Mouse (Mus musculus) megakaryocyte, embryonic 14.5 days (primary cell): ENCODE results near the gene 3110082I17Rik. TPM values are rescaled to one million over a fixed set of nuclear protein-coding genes. Genes with fewer than 3 reads are reported as not detected.

Experiments
- H3K27me3 ChIP-seq: replicated peaks from 2 replicates; pipeline ENCODE3; 2012; ENCODE audit warnings: inconsistent platforms
- H3K36me3 ChIP-seq: replicated peaks from 2 replicates; pipeline ENCODE3; 2012; ENCODE audit warnings: low read length, inconsistent platforms, mixed read lengths
- H3K4me1 ChIP-seq: 2 replicates; pipeline ENCODE4 v1.6.1; 2012; ENCODE audit warnings: inconsistent platforms
- H3K4me3 ChIP-seq: replicated peaks from 2 replicates; pipeline ENCODE3; 2012; ENCODE audit warnings: moderate library complexity, mild to moderate bottlenecking, inconsistent platforms
- H3K9me3 ChIP-seq: 2 replicates; pipeline ENCODE4 v1.6.1; 2012; ENCODE audit warnings: inconsistent platforms
- FLI1 ChIP-seq: IDR thresholded peaks from 2 replicates; pipeline ENCODE4 v1.6.1; 2012; ENCODE audit warnings: low read length, inconsistent platforms, mixed read lengths
- GATA1 ChIP-seq: IDR thresholded peaks from 3 replicates; pipeline ENCODE4 v1.6.1; 2012; ENCODE audit warnings: mixed read lengths, low read length, inconsistent platforms, borderline replicate concordance
- polyA plus RNA-seq: library from polyadenylated mRNA; stranded (reverse); fragments of >175 nt; gene quantifications from 2 replicates; pipeline ENCODE4 v1.2.3, GENCODE M21; 2012; ENCODE audit warnings: low replicate concordance; ENCODE audit not compliant: insufficient read depth

Gene 3110082I17Rik
- polyA plus RNA-seq, 1 experiment, result 41.2 TPM

GRCm38 (mm10) chr5:139403692-139404260 is 56.6 kb downstream of the 3110082I17Rik start:
- H3K4me3 ChIP-seq, result peak overlapping the region; percentile 90
- H3K36me3 ChIP-seq, result peaks cover 50% of the 10 kb centered on the region
- TF ChIP-seq FLI1, result no peak
- TF ChIP-seq GATA1, result no peak
- H3K9me3 ChIP-seq, result no peaks in the 10 kb centered on the region
- H3K27me3 ChIP-seq, result no peaks in the 10 kb centered on the region
- peaks cover 98% of the 10 kb centered on the region for H3K4me1 ChIP-seq

GRCm38 (mm10) chr5:139402106-139402505 is 58.2 kb downstream of the 3110082I17Rik start:
- peaks cover 98% of the 10 kb centered on the region for H3K4me1 ChIP-seq

GRCm38 (mm10) chr5:139399991-139400390 is 60.3 kb downstream of the 3110082I17Rik start:
- Histone ChIP-seq H3K4me1 (peaks cover 98% of the 10 kb centered on the region), H3K36me3 (peaks cover 73% of the 10 kb centered on the region), H3K27me3 (no peaks in the 10 kb centered on the region), H3K9me3 (no peaks in the 10 kb centered on the region), H3K4me3 (peak overlapping the region; percentile 23)
- TF ChIP-seq FLI1, result no peak

More at GRCm38 (mm10) chr5:139402106-139402505, 58.2 kb downstream of the 3110082I17Rik start:
- no peak for TF ChIP-seq GATA1
- no peak for TF ChIP-seq FLI1
- Histone ChIP-seq H3K36me3 (peaks cover 52% of the 10 kb centered on the region), H3K4me3 (no peak overlapping the region), H3K27me3 (no peaks in the 10 kb centered on the region), H3K9me3 (no peaks in the 10 kb centered on the region)

GRCm38 (mm10) chr5:139398786-139399185 is 61.5 kb downstream of the 3110082I17Rik start:
- Histone ChIP-seq H3K27me3 (no peaks in the 10 kb centered on the region), H3K36me3 (peaks cover 85% of the 10 kb centered on the region), H3K4me1 (peaks cover 98% of the 10 kb centered on the region), H3K4me3 (peak overlapping the region; percentile 30), H3K9me3 (no peaks in the 10 kb centered on the region)
- no peak for TF ChIP-seq GATA1
- TF ChIP-seq FLI1, result no peak

- H3K4me1 ChIP-seq, result peaks cover 98% of the 10 kb centered on the region
- no peaks in the 10 kb centered on the region for H3K27me3 ChIP-seq
- H3K36me3 ChIP-seq, result peaks cover 86% of the 10 kb centered on the region
- TF ChIP-seq FLI1, result no peak
- no peak for TF ChIP-seq GATA1
- peak overlapping the region; percentile 83 for H3K4me3 ChIP-seq
- H3K9me3 ChIP-seq, result no peaks in the 10 kb centered on the region
These were observed 62.2 kb downstream of the 3110082I17Rik start for GRCm38 (mm10) chr5:139397959-139398753.

GRCm38 (mm10) chr5:139397359-139397916 is 62.9 kb downstream of the 3110082I17Rik start:
- TF ChIP-seq FLI1 (no peak), GATA1 (no peak)
- peaks cover 86% of the 10 kb centered on the region for H3K36me3 ChIP-seq
- no peaks in the 10 kb centered on the region for H3K27me3 ChIP-seq
- no peaks in the 10 kb centered on the region for H3K9me3 ChIP-seq
- peaks cover 98% of the 10 kb centered on the region for H3K4me1 ChIP-seq
- peak overlapping the region; percentile 83 for H3K4me3 ChIP-seq

- Histone ChIP-seq H3K27me3 (no peaks in the 10 kb centered on the region), H3K9me3 (no peaks in the 10 kb centered on the region), H3K4me3 (peak overlapping the region; percentile 38), H3K4me1 (peaks cover 100% of the 10 kb centered on the region), H3K36me3 (peaks cover 88% of the 10 kb centered on the region)
- TF ChIP-seq GATA1, result no peak
- TF ChIP-seq FLI1, result no peak
These were observed 64.8 kb downstream of the 3110082I17Rik start for GRCm38 (mm10) chr5:139395528-139395927.

- no peak overlapping the region for H3K4me3 ChIP-seq
- H3K9me3 ChIP-seq, result no peaks in the 10 kb centered on the region
- TF ChIP-seq GATA1, result no peak
- no peak for TF ChIP-seq FLI1
- H3K4me1 ChIP-seq, result peaks cover 98% of the 10 kb centered on the region
- no peaks in the 10 kb centered on the region for H3K27me3 ChIP-seq
- H3K36me3 ChIP-seq, result peaks cover 85% of the 10 kb centered on the region
These were observed 65.9 kb downstream of the 3110082I17Rik start for GRCm38 (mm10) chr5:139394399-139394798.

- Histone ChIP-seq H3K4me3 (peak overlapping the region; percentile 29), H3K27me3 (no peaks in the 10 kb centered on the region), H3K4me1 (peaks cover 98% of the 10 kb centered on the region), H3K9me3 (no peaks in the 10 kb centered on the region), H3K36me3 (peaks cover 90% of the 10 kb centered on the region)
- TF ChIP-seq FLI1 (no peak), GATA1 (no peak)
These were observed 67.1 kb downstream of the 3110082I17Rik start for GRCm38 (mm10) chr5:139393197-139393588.

GRCm38 (mm10) chr5:139392219-139393196 is 67.8 kb downstream of the 3110082I17Rik start:
- Histone ChIP-seq H3K4me1 (peaks cover 98% of the 10 kb centered on the region), H3K4me3 (peak overlapping the region; percentile 29), H3K27me3 (no peaks in the 10 kb centered on the region), H3K36me3 (peaks cover 94% of the 10 kb centered on the region), H3K9me3 (no peaks in the 10 kb centered on the region)
- TF ChIP-seq FLI1, result no peak
